Mouse (Mus musculus) cerebellum, adult 8-10 months (tissue): ENCODE measurements at regions not wholly inside any gene's neighbourhood (a gene's known extent, or its start where the extent isn't known, plus 50 kb on each side); places are given as distances from the start of the nearest gene placed in this dataset.
A peak's percentile ranks its signal among the peaks of the same experiment; 100 is the strongest.

ENCODE experiments used
- DNase-seq: peaks from one replicate; pipeline ENCODE4 v3.0.0; 2022

GRCm38 (mm10) chr11:64801351-64801750 is 177.5 kb upstream of the Elac2 start:
- DNase-seq = no peak

GRCm38 (mm10) chr11:64805567-64805966 is 173.3 kb upstream of the Elac2 start:
- DNase-seq = no peak

GRCm38 (mm10) chr11:64812408-64812807 is 166.4 kb upstream of the Elac2 start:
- DNase-seq = no peak

- no peak for DNase-seq
These were observed 149.4 kb upstream of the Elac2 start for GRCm38 (mm10) chr11:64829429-64829828.

- no peak for DNase-seq
These were observed 146.4 kb upstream of the Elac2 start for GRCm38 (mm10) chr11:64832453-64832852.

- no peak for DNase-seq
These were observed 145.1 kb upstream of the Elac2 start for GRCm38 (mm10) chr11:64833786-64834185.

- DNase-seq = no peak
These were observed 142.1 kb upstream of the Elac2 start for GRCm38 (mm10) chr11:64836771-64837170.

- no peak for DNase-seq
These were observed 137.7 kb upstream of the Elac2 start for GRCm38 (mm10) chr11:64841092-64841491.

- DNase-seq = no peak
These were observed 135.9 kb upstream of the Elac2 start for GRCm38 (mm10) chr11:64842775-64843530.

GRCm38 (mm10) chr11:64846577-64847147 is 132.2 kb upstream of the Elac2 start:
- no peak for DNase-seq

- no peak for DNase-seq
These were observed 119.2 kb upstream of the Elac2 start for GRCm38 (mm10) chr11:64859636-64860035.

- DNase-seq = no peak
These were observed 98.2 kb upstream of the Elac2 start for GRCm38 (mm10) chr11:64880674-64881073.

- DNase-seq = no peak
These were observed 94.3 kb upstream of the Elac2 start for GRCm38 (mm10) chr11:64884518-64884917.

- DNase-seq = no peak
These were observed 89.4 kb upstream of the Elac2 start for GRCm38 (mm10) chr11:64889335-64890020.

- no peak for DNase-seq
These were observed 88.1 kb upstream of the Elac2 start for GRCm38 (mm10) chr11:64890776-64891175.

GRCm38 (mm10) chr11:64895804-64896466 is 82.9 kb upstream of the Elac2 start:
- no peak for DNase-seq

- peak; percentile 43 for DNase-seq
These were observed 79.9 kb upstream of the Elac2 start for GRCm38 (mm10) chr11:64898758-64899586.

- no peak for DNase-seq
These were observed 79.1 kb upstream of the Elac2 start for GRCm38 (mm10) chr11:64899587-64900278.

GRCm38 (mm10) chr11:64916783-64917182 is 62.1 kb upstream of the Elac2 start:
- no peak for DNase-seq

- no peak for DNase-seq
These were observed 61.5 kb upstream of the Elac2 start for GRCm38 (mm10) chr11:64917301-64917700.

- no peak for DNase-seq
These were observed 53.8 kb upstream of the Elac2 start for GRCm38 (mm10) chr11:64924989-64925388.

- DNase-seq = no peak
These were observed 52.9 kb upstream of the Elac2 start for GRCm38 (mm10) chr11:64925970-64926369.
